ENCODE assay signal across 16 mouse cellular contexts in genomic region chr2:10195162-10195561, GRCm38 (mm10). TPM values are rescaled to one million over a fixed set of nuclear protein-coding genes. Genes with fewer than 3 reads are reported as not detected.
DNase-seq lines count a peak whose midpoint lies in the region; ATAC-seq and TF ChIP-seq lines count a peak whose summit lies in the region.
"Had no signal": no experiment of that assay in that cellular context is flagged by ENCODE, and none has a peak within 500 bp of the region (broad histone marks: within the 10 kb centered on the region; RNA-seq: fewer than 3 reads in every experiment).

No protein-coding gene starts in this region.

- 76% methylated on average over 3 of the region's 3 CpGs for WGBS in liver, postnatal 0 days (ENCODE audit: insufficient replicate concordance)
- WGBS in liver, embryonic 11.5 days: 70% methylated on average over 3 of the region's 3 CpGs

- H3K4me2 ChIP-seq in liver, postnatal 0 days (ENCODE audit: low read depth, low read length): no peak overlapping the region
- no peak overlapping the region for H3K4me2 ChIP-seq in liver, embryonic 11.5 days
- no peak overlapping the region for H3K4me2 ChIP-seq in CH12.LX (ENCODE audit: insufficient read depth, low read depth, poor library complexity, severe bottlenecking)
- H3K4me2 ChIP-seq: embryonic facial prominence, embryonic 12.5 days; hindbrain, embryonic 15.5 days; liver, embryonic 15.5 days; stomach, embryonic 15.5 days had no signal

- ATAC-seq in liver, postnatal 0 days: no peak
- ATAC-seq in liver, embryonic 11.5 days (replicated peaks; ENCODE audit: low FRiP score): no peak
- ATAC-seq in common myeloid progenitor, adult 5-6 weeks (replicated peaks; ENCODE audit: low read depth, poor library complexity, severe bottlenecking): 0 out of 2 replicates have a peak, but pooled peaks have one; percentile 36
- no peak for ATAC-seq in cerebellum, adult (ENCODE audit: insufficient number of reproducible peaks, low FRiP score, low TSS enrichment)

- H3K9me3 ChIP-seq in liver, postnatal 0 days (ENCODE audit: low read length): no peaks in the 10 kb centered on the region
- no peaks in the 10 kb centered on the region for H3K9me3 ChIP-seq in liver, embryonic 11.5 days (ENCODE audit: control insufficient read depth, low read length)
- no peaks in the 10 kb centered on the region for H3K9me3 ChIP-seq in CH12.LX (replicated peaks; ENCODE audit: low read length)
- H3K9me3 ChIP-seq: embryonic facial prominence, embryonic 12.5 days; forebrain, embryonic 10.5 days; hindbrain, embryonic 15.5 days; liver, embryonic 15.5 days; stomach, embryonic 15.5 days had no signal

- no peak overlapping the region for H3K4me3 ChIP-seq in liver, postnatal 0 days (ENCODE audit: low read depth, low read length)
- H3K4me3 ChIP-seq in liver, embryonic 11.5 days (ENCODE audit: low read depth, low read length): no peak overlapping the region
- no peak overlapping the region for H3K4me3 ChIP-seq in CH12.LX (replicated peaks in 1 of 3; ENCODE audit: low read depth in 2 of 3, low read length in 2 of 3, poor library complexity in 1 of 3)
- H3K4me3 ChIP-seq: embryonic facial prominence, embryonic 12.5 days; forebrain, embryonic 10.5 days; hindbrain, embryonic 15.5 days; liver, embryonic 15.5 days; stomach, embryonic 15.5 days had no signal

- no peaks in the 10 kb centered on the region for H3K79me2 ChIP-seq in CH12.LX (replicated peaks; ENCODE audit: control insufficient read depth, extremely low read depth, insufficient read depth, poor library complexity, severe bottlenecking)

- no peaks in the 10 kb centered on the region for H3K27me3 ChIP-seq in liver, postnatal 0 days (ENCODE audit: insufficient read depth, low read length)
- H3K27me3 ChIP-seq in liver, embryonic 11.5 days (replicated peaks; ENCODE audit: control insufficient read depth, insufficient read depth, low read length): no peaks in the 10 kb centered on the region
- no peaks in the 10 kb centered on the region for H3K27me3 ChIP-seq in CH12.LX (replicated peaks)
- H3K27me3 ChIP-seq: embryonic facial prominence, embryonic 12.5 days; hindbrain, embryonic 15.5 days; liver, embryonic 15.5 days; stomach, embryonic 15.5 days had no signal

- dilution Hi-C loops in CH12.LX (cut with MboI; ENCODE audit: extremely low pct_ligation_motif_present, extremely low pct_unique_long_range_greater_than_20kb, low sequenced_read_pairs): no loop called here

- H3K9ac ChIP-seq in liver, postnatal 0 days (replicated peaks): no peak overlapping the region
- no peak overlapping the region for H3K9ac ChIP-seq in liver, embryonic 11.5 days (ENCODE audit: low read depth, low read length)
- H3K9ac ChIP-seq in CH12.LX (ENCODE audit: insufficient read depth, low read depth): no peak overlapping the region
- H3K9ac ChIP-seq: embryonic facial prominence, embryonic 12.5 days; hindbrain, embryonic 15.5 days; liver, embryonic 15.5 days; stomach, embryonic 15.5 days had no signal

- no peak for TF ChIP-seq EP300 in liver, postnatal 0 days (IDR thresholded peaks at IDR 0.05; ENCODE audit: low read depth)
- TF ChIP-seq EP300 in CH12.LX (IDR thresholded peaks at IDR 0.05; ENCODE audit: low read length): no peak

- peak; percentile 25; the same call in 1 of the 2 replicates for TF ChIP-seq CTCF in liver, postnatal 0 days (IDR thresholded peaks at IDR 0.05; ENCODE audit: low read depth)
- TF ChIP-seq CTCF in CH12.LX (conservative IDR thresholded peaks at IDR 0.05 in 1 of 2, IDR thresholded peaks at IDR 0.05 in 1 of 2; ENCODE audit: low read depth in 2 of 2, low read length in 2 of 2): peak; percentile 20 to 26; a peak in 1 of 4 replicates

- H3K36me3 ChIP-seq in liver, postnatal 0 days (replicated peaks; ENCODE audit: insufficient read depth, low read length): no peaks in the 10 kb centered on the region
- no peaks in the 10 kb centered on the region for H3K36me3 ChIP-seq in liver, embryonic 11.5 days (ENCODE audit: control insufficient read depth, insufficient read depth, low read length)
- no peaks in the 10 kb centered on the region for H3K36me3 ChIP-seq in CH12.LX (replicated peaks in 1 of 2; ENCODE audit: control insufficient read depth in 1 of 2, insufficient read depth in 1 of 2, low read length in 1 of 2)
- H3K36me3 ChIP-seq: embryonic facial prominence, embryonic 12.5 days; forebrain, embryonic 10.5 days; hindbrain, embryonic 15.5 days; liver, embryonic 15.5 days; stomach, embryonic 15.5 days had no signal

- in situ Hi-C loops in CH12.LX (cut with MboI; ENCODE audit: low pct_ligation_motif_present, low pct_unique_long_range_greater_than_20kb, low sequenced_read_pairs): no loop called here

- DNase-seq in liver, postnatal 0 days: no peak
- no peak for DNase-seq in liver, embryonic 11.5 days (ENCODE audit: low spot score)
- DNase-seq in CH12.LX (ENCODE audit: extremely low read depth) (no peak), ES-CJ7 (ENCODE audit: low read depth, low spot score) (peak; percentile 54)
- DNase-seq in ovary, postnatal 36 days (ENCODE audit: low spot score): no peak
- no peak for DNase-seq in cerebellum, postnatal 4 days (ENCODE audit: low spot score in 2 of 2)
- DNase-seq: adrenal gland, adult 2 months; cerebellum, postnatal 10 days; right cerebral cortex, postnatal 4 days had no signal

- H3K4me1 ChIP-seq in liver, postnatal 0 days (ENCODE audit: insufficient read depth): no peaks in the 10 kb centered on the region
- H3K4me1 ChIP-seq in liver, embryonic 11.5 days (replicated peaks; ENCODE audit: control insufficient read depth, insufficient read depth, low read length): no peaks in the 10 kb centered on the region
- no peaks in the 10 kb centered on the region for H3K4me1 ChIP-seq in CH12.LX (ENCODE audit: control insufficient read depth in 1 of 2, insufficient read depth in 2 of 2)
- H3K4me1 ChIP-seq: embryonic facial prominence, embryonic 12.5 days; forebrain, embryonic 10.5 days; hindbrain, embryonic 15.5 days; liver, embryonic 15.5 days; stomach, embryonic 15.5 days had no signal

- TF ChIP-seq POLR2A in CH12.LX (IDR thresholded peaks at IDR 0.05; ENCODE audit: low read depth, low read length): no peak

- no peak for TF ChIP-seq RAD21 in CH12.LX (IDR thresholded peaks at IDR 0.05; ENCODE audit: low read depth, low read length)

- H3K27ac ChIP-seq in liver, postnatal 0 days (ENCODE audit: low read depth): no peak overlapping the region
- no peak overlapping the region for H3K27ac ChIP-seq in liver, embryonic 11.5 days (ENCODE audit: low read depth, low read length)
- no peak overlapping the region for H3K27ac ChIP-seq in CH12.LX (ENCODE audit: insufficient read depth, low read depth)
- H3K27ac ChIP-seq: embryonic facial prominence, embryonic 12.5 days; forebrain, embryonic 10.5 days; hindbrain, embryonic 15.5 days; liver, embryonic 15.5 days; stomach, embryonic 15.5 days had no signal

TF ChIP-seq in CH12.LX, 34 proteins besides CTCF, POLR2A, EP300 and RAD21:
- no peak for TF ChIP-seq MAFK (IDR thresholded peaks at IDR 0.05; ENCODE audit: insufficient replicate concordance, low read length)

RNA-seq across cellular contexts. Expression of gene Itih5, which starts 41.8 kb away (rescaled TPM):
- 2.8 and 3.2 TPM in 2 replicates for polyA plus RNA-seq in liver, postnatal 0 days (2015; fragmentation: Nextera tagmentation; extraction: Ambion mirVana)
- polyA plus RNA-seq in liver, embryonic 11.5 days (2014; fragmentation: Nextera tagmentation; extraction: Ambion mirVana): 7.7 and 7.8 TPM in 2 replicates
- 0.04 and 0.08 TPM in 2 replicates for total RNA-seq in CH12.LX (2012; rRNA removed)
- total RNA-seq in CH12.LX (2014; rRNA removed): 0.11 and 0.12 TPM in 2 replicates
- 0.19 and 0.30 TPM in 2 replicates for polyA plus RNA-seq in CH12.LX (2012; ENCODE audit: insufficient read length, low read depth)
- total RNA-seq in common myeloid progenitor, adult 5-6 weeks (2017): 17.2 and 19.9 TPM in 2 replicates
